Mouse (Mus musculus) intestine, postnatal 0 days (tissue): Measurements from ENCODE around the gene Ssna1. TPM values are rescaled to one million over a fixed set of nuclear protein-coding genes. Genes with fewer than 3 reads are reported as not detected.
A peak's percentile ranks its signal among the peaks of the same experiment; 100 is the strongest.

ENCODE experiments used
- ATAC-seq: fragments of 200-750 bp; cut with Nextera tagmentation; 2 replicates; pipeline ENCODE4 v1.8.0; 2017; ENCODE audit warnings: mild to moderate bottlenecking, moderate TSS enrichment, moderate library complexity
- H3K27ac ChIP-seq: fragments of 300-500 bp; sonication (generic); 2 replicates; pipeline ENCODE4 v1.5.1; 2014; ENCODE audit warnings: mild to moderate bottlenecking, low read depth, low read length, moderate library complexity
- H3K27me3 ChIP-seq: fragments of 300-500 bp; sonication (generic); replicated peaks from 2 replicates; pipeline ENCODE4 v1.6.1; 2014; ENCODE audit warnings: low read length, mixed read lengths; ENCODE audit not compliant: control insufficient read depth, insufficient read depth
- H3K36me3 ChIP-seq: fragments of 300-500 bp; sonication (generic); 2 replicates; pipeline ENCODE4 v1.6.1; 2014; ENCODE audit warnings: mild to moderate bottlenecking, moderate library complexity; ENCODE audit not compliant: control insufficient read depth, insufficient read depth
- H3K4me1 ChIP-seq: fragments of 300-500 bp; sonication (generic); replicated peaks from 2 replicates; pipeline ENCODE4 v1.6.1; 2014; ENCODE audit warnings: antibody characterized with exemption, low read length, mixed read lengths; ENCODE audit not compliant: control insufficient read depth, insufficient read depth
- H3K4me2 ChIP-seq: fragments of 300-500 bp; sonication (generic); replicated peaks from 2 replicates; pipeline ENCODE4 v1.6.1; 2014; ENCODE audit warnings: low read depth, mild to moderate bottlenecking, moderate library complexity
- H3K4me3 ChIP-seq: fragments of 300-500 bp; sonication (generic); 2 replicates; pipeline ENCODE4 v1.5.1; 2014; ENCODE audit warnings: low read depth, low read length
- H3K9ac ChIP-seq: fragments of 300-500 bp; sonication (generic); 2 replicates; pipeline ENCODE4 v1.6.1; 2014; ENCODE audit warnings: mild to moderate bottlenecking, low read depth, low read length
- H3K9me3 ChIP-seq: fragments of 300-500 bp; sonication (generic); 2 replicates; pipeline ENCODE4 v1.6.1; 2016; ENCODE audit warnings: mixed run types; ENCODE audit not compliant: control insufficient read depth
- CTCF ChIP-seq: sonication (generic); IDR thresholded peaks from 2 replicates; pipeline ENCODE4 v1.5.1; 2016; ENCODE audit warnings: low read depth, mild to moderate bottlenecking, control low read depth, antibody characterized with exemption, moderate library complexity
- WGBS: fragments of 180-500 bp; shearing (Covaris S2); extraction: QIAGEN DNeasy Blood & Tissue Kit; methylation state at CpG from one replicate; pipeline ENCODE4 v1.1.7; 2014; 5-methylcytosine and 5-hydroxymethylcytosine counted together
- polyA plus RNA-seq: library from polyadenylated mRNA; unstranded; fragments of >200 nt; fragmentation: Nextera tagmentation; extraction: Ambion mirVana; gene quantifications from 2 replicates; pipeline ENCODE4 v1.2.1, GENCODE M21; 2015

The Ssna1 gene
- 105 and 108 TPM in 2 replicates for polyA plus RNA-seq

- peak; percentile 71 for TF ChIP-seq CTCF
- Histone ChIP-seq H3K27ac (peak within 1 kb of the TSS; percentile 82), H3K27me3 (no peaks in the 10 kb centered on the region), H3K4me2 (peak within 1 kb of the TSS; percentile 91), H3K36me3 (peaks cover 62% of the 10 kb centered on the region), H3K4me1 (peaks cover 14% of the 10 kb centered on the region), H3K4me3 (peak within 1 kb of the TSS; percentile 86), H3K9ac (peak within 1 kb of the TSS; percentile 73), H3K9me3 (no peaks in the 10 kb centered on the region)
- under 1% methylated on average over 49 of the region's 55 CpGs for WGBS
- peak; percentile 92 for ATAC-seq
Observed at GRCm38 (mm10) chr2:25271827-25272511, at the start of gene Ssna1, which contains the start of gene Anapc2. Ssna1 (minus strand) TSS chr2:25272438. Anapc2 (plus strand) TSS chr2:25272478.

- ATAC-seq: no peak
- Histone ChIP-seq H3K4me1 (peaks cover 2% of the 10 kb centered on the region; the same call in 1 of the 2 replicates), H3K4me2 (no peak overlapping the region), H3K9ac (no peak overlapping the region), H3K27me3 (peaks cover 34% of the 10 kb centered on the region), H3K27ac (no peak overlapping the region), H3K4me3 (no peak overlapping the region), H3K36me3 (no peaks in the 10 kb centered on the region), H3K9me3 (no peaks in the 10 kb centered on the region)
- no peak for TF ChIP-seq CTCF
- WGBS: 44% methylated on average over 2 of the region's 2 CpGs
Observed at GRCm38 (mm10) chr2:25320084-25320483, 47.8 kb upstream of the Ssna1 start.

GRCm38 (mm10) chr2:25318971-25319773 is 46.9 kb upstream of the Ssna1 start, which contains the start of gene Grin1:
Grin1 (minus strand) TSS chr2:25319187.
- TF ChIP-seq CTCF: no peak
- Histone ChIP-seq H3K9ac (no peak within 1 kb of the TSS), H3K27ac (no peak within 1 kb of the TSS), H3K4me1 (peaks cover 2% of the 10 kb centered on the region; the same call in 1 of the 2 replicates), H3K36me3 (no peaks in the 10 kb centered on the region), H3K4me2 (peak within 1 kb of the TSS; percentile 61), H3K27me3 (peaks cover 34% of the 10 kb centered on the region), H3K4me3 (peak within 1 kb of the TSS; percentile 30), H3K9me3 (no peaks in the 10 kb centered on the region)
- WGBS: 8% methylated on average over 58 of the region's 58 CpGs
- ATAC-seq: peak; percentile 55

- Histone ChIP-seq H3K36me3 (no peaks in the 10 kb centered on the region), H3K9me3 (no peaks in the 10 kb centered on the region), H3K9ac (no peak overlapping the region), H3K27ac (no peak overlapping the region), H3K4me1 (peaks cover 2% of the 10 kb centered on the region; the same call in 1 of the 2 replicates), H3K4me2 (peak overlapping the region; percentile 61), H3K27me3 (peaks cover 36% of the 10 kb centered on the region), H3K4me3 (peak overlapping the region; percentile 30)
- 4% methylated on average over 31 of the region's 31 CpGs for WGBS
- no peak for ATAC-seq
- TF ChIP-seq CTCF: no peak
Observed at GRCm38 (mm10) chr2:25318119-25318966, 46.1 kb upstream of the Ssna1 start.

- no peaks in the 10 kb centered on the region for H3K4me1 ChIP-seq
- peak overlapping the region; percentile 64 for H3K4me2 ChIP-seq
- no peaks in the 10 kb centered on the region for H3K36me3 ChIP-seq
- peaks cover 25% of the 10 kb centered on the region for H3K27me3 ChIP-seq
- H3K9ac ChIP-seq: no peak overlapping the region
- ATAC-seq: peak; percentile 72
- WGBS: 4% methylated on average over 11 of the region's 11 CpGs
- H3K27ac ChIP-seq: no peak overlapping the region
- TF ChIP-seq CTCF: no peak
- peak overlapping the region; percentile 28 for H3K4me3 ChIP-seq
- no peaks in the 10 kb centered on the region for H3K9me3 ChIP-seq
Observed at GRCm38 (mm10) chr2:25311491-25311891, 39.3 kb upstream of the Ssna1 start.
